Mouse (Mus musculus) kidney, adult 2 months (tissue): ENCODE data around the gene Cep85l.

Source experiments
- CTCF ChIP-seq: fragments of 200-500 bp; conservative IDR thresholded peaks from 2 replicates; pipeline ENCODE4 v1.5.1; 2011; ENCODE audit warnings: low read depth, mild to moderate bottlenecking, control low read depth, low read length, moderate library complexity, mixed read lengths; ENCODE audit not compliant: insufficient read depth, insufficient read length
- POLR2A ChIP-seq: fragments of 200-500 bp; IDR thresholded peaks from one replicate; pipeline ENCODE4 v1.6.1; 2011; ENCODE audit warnings: low read depth, low read length, control low read depth

DNA sequence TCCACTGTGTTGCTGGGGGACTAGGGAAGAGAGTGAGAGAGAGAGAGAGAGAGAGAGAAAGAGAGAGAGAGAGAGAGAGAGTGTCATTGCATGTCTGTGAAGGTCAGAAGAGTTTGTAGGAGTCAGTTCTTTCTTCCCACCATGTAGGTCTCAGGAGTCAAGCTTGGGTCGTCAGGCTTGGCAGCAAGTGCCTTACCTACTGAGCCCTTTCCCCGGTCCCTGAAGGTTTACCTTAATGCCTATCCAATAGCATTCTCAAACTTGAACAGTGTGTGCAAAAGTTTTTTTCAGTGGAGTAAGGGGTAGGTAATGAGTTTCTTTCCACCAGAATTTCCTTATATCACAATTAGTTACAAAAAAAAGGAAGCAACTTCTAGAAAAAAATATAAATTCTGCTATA, 40.7 kb downstream of the Cep85l start:
- TF ChIP-seq CTCF = no peak
- no peak for TF ChIP-seq POLR2A
